Mouse (Mus musculus): Measurements from ENCODE around the gene Cdh13.

GRCm38 (mm10) chr8:118711631-118712030 is 428.1 kb downstream of the Cdh13 start:
- TF ChIP-seq CTCF (IDR thresholded peaks at IDR 0.05; ENCODE audit: low read depth) (no peak), EP300 (IDR thresholded peaks at IDR 0.05; ENCODE audit: low read depth) (no peak)

Measured in liver, postnatal 0 days (tissue).